Mouse (Mus musculus): ENCODE measurements around the gene Itpr1. TPM values are rescaled to one million over a fixed set of nuclear protein-coding genes. Genes with fewer than 3 reads are reported as not detected.

Itpr1 gene
- polyA plus RNA-seq, 1 experiment from 2014 or later = 11.9 TPM

GRCm38 (mm10) chr6:108247211-108247610 lies 34.3 kb downstream of the Itpr1 start:
- ATAC-seq (ENCODE audit: insufficient number of reproducible peaks, insufficient read depth, low FRiP score, low TSS enrichment) = no peak

DNA sequence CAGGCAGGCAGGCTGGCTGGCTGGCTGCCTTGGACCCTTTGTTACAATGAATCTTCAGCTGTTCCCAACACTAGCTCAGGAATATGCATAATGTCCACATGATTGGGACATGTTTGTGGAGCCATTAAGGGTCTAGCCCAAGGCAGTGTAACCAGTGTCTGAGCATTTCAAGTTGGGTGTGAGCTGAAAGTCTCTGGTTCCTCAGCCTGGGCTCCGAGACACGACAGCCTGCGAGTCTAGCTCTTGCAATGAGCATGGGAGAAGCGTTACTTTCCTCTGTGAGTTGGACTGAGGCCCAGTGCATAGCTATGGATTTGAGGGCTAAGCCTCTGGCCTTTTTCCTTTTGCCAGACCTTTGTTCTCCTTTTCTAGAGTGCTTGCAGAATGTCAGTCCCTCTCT lies 35.6 kb downstream of the Itpr1 start:
- no peak overlapping the region for H3K4me2 ChIP-seq (replicated peaks)
- H3K9me3 ChIP-seq = no peaks in the 10 kb centered on the region
- no peak overlapping the region for H3K9ac ChIP-seq
- no peaks in the 10 kb centered on the region for H3K36me3 ChIP-seq
- ATAC-seq (ENCODE audit: insufficient number of reproducible peaks, insufficient read depth, low FRiP score, low TSS enrichment) = 0 out of 2 replicates have a peak, but pooled peaks have one; percentile 36
- H3K27ac ChIP-seq = peak overlapping the region; percentile 85
- 34% methylated on average over 4 of the region's 4 CpGs for WGBS
- H3K4me1 ChIP-seq = peaks cover 35% of the 10 kb centered on the region
- no peaks in the 10 kb centered on the region for H3K27me3 ChIP-seq
- no peak overlapping the region for H3K4me3 ChIP-seq

More at GRCm38 (mm10) chr6:108247211-108247610, 34.3 kb downstream of the Itpr1 start:
- no peak overlapping the region for H3K4me3 ChIP-seq
- H3K9me3 ChIP-seq = no peaks in the 10 kb centered on the region
- peaks cover 35% of the 10 kb centered on the region for H3K4me1 ChIP-seq
- H3K27me3 ChIP-seq = no peaks in the 10 kb centered on the region
- 0 out of 2 replicates have a peak overlapping the region, but pooled peaks have one; percentile 19 for H3K27ac ChIP-seq
- H3K9ac ChIP-seq = no peak overlapping the region
- 71% methylated on average over 2 of the region's 3 CpGs for whole genome bisulfite sequencing
- no peak overlapping the region for H3K4me2 ChIP-seq (replicated peaks)
- H3K36me3 ChIP-seq = no peaks in the 10 kb centered on the region

DNA sequence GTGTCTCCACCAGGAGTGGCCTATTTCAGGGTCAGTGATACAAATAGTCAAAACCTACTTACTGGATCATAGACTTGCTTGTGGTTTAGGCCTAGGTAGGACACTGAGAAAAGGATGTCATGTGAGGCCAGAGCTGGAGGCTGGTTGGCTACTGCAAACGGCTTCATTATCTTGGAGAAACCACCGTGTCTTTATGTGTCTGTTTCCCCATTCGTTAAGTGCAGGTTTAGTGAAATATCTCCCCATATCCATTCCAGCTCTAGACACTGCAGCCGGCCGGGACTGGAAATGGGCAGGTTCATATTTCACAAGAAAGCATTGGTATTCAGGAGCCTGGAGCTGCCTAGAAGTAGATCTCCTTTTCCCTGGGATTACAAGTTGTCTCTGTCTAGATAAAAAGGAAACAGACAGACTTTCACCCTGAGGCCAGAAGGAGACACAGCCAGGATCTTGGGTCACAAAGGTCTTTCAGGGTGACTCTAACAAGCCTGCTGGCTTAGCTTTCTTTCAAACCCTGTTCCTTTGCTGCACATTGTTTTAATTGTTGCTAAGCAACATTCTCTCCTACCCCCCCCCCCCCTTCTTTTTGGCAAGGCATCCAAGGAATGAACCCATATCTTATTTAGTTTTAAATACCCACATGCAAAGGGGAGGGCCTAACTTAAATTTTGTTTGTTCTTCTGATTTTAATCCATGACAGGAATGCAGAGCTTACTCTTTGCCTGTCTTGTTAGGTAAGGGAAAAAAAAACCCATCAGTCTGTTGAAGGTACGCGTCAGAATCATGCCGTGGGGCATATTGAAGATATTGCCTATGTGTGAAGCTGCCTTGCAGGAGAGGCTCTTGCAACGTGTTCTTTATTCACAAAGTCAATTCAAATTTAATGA lies 36.4 kb downstream of the Itpr1 start:
- peak; percentile 86 for ATAC-seq (ENCODE audit: insufficient number of reproducible peaks, insufficient read depth, low FRiP score, low TSS enrichment)
- H3K36me3 ChIP-seq = no peaks in the 10 kb centered on the region
- WGBS = 9% methylated on average over 9 of the region's 9 CpGs
- H3K9me3 ChIP-seq = no peaks in the 10 kb centered on the region
- no peak overlapping the region for H3K9ac ChIP-seq
- H3K4me3 ChIP-seq = no peak overlapping the region
- peaks cover 38% of the 10 kb centered on the region for H3K4me1 ChIP-seq
- no peak overlapping the region for H3K4me2 ChIP-seq (replicated peaks)
- H3K27me3 ChIP-seq = no peaks in the 10 kb centered on the region
- H3K27ac ChIP-seq = peak overlapping the region; percentile 85

GRCm38 (mm10) chr6:108249918-108250225 lies 37.0 kb downstream of the Itpr1 start:
- Histone ChIP-seq H3K4me2 (replicated peaks) (no peak overlapping the region), H3K9ac (no peak overlapping the region), H3K4me1 (peaks cover 41% of the 10 kb centered on the region), H3K4me3 (no peak overlapping the region), H3K27ac (no peak overlapping the region), H3K27me3 (no peaks in the 10 kb centered on the region), H3K9me3 (no peaks in the 10 kb centered on the region), H3K36me3 (no peaks in the 10 kb centered on the region)
- WGBS = 49% methylated on average over 3 of the region's 3 CpGs
- ATAC-seq (ENCODE audit: insufficient number of reproducible peaks, insufficient read depth, low FRiP score, low TSS enrichment) = no peak

- H3K4me1 ChIP-seq = peaks cover 43% of the 10 kb centered on the region
- H3K27me3 ChIP-seq = no peaks in the 10 kb centered on the region
- no peaks in the 10 kb centered on the region for H3K36me3 ChIP-seq
- H3K27ac ChIP-seq = no peak overlapping the region
- no peaks in the 10 kb centered on the region for H3K9me3 ChIP-seq
- H3K4me3 ChIP-seq = no peak overlapping the region
- 87% methylated on average over 4 of the region's 4 CpGs for WGBS
- H3K9ac ChIP-seq = no peak overlapping the region
- ATAC-seq (ENCODE audit: insufficient number of reproducible peaks, insufficient read depth, low FRiP score, low TSS enrichment) = no peak
- no peak overlapping the region for H3K4me2 ChIP-seq (replicated peaks)
Measured at GRCm38 (mm10) chr6:108250416-108250815, 37.5 kb downstream of the Itpr1 start.

DNA sequence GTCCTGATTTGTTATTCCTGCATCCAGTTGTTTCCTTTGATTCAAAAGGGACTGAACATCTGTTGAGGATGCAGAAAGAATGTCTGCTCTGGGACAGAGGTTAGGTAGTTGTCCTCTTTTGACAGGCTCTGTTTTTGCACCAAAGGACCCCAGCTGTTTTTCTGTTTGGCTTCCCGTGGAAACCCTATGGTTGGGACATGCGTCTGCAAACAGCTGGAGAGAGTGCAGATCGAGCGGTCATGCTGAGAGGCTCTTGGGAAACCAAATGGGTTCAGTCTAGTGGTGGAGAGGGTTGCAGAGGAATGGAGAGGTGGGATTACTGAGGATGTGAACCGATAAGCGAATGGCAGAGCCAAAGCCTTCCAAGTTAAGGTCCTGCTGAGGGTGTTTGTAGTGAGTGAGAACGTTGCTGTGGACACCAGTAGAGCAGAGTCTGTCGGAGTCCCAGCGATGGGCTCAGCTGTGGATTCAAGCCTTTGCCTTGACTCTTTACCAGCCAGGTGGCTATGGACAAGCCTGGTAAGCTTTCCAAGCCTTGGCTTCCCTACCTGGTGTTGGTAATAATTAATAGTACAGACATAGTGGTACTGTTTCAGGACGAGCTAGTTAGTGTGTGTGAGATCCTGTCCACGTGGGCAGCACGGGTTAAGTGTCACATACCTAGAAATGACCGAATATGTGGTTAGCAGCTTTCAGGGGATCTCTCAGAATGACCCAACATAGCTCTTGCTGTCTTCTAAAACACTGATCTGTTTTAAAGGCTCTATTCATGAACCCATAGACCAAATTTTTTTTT lies 39.9 kb downstream of the Itpr1 start:
- Histone ChIP-seq H3K36me3 (no peaks in the 10 kb centered on the region), H3K9me3 (no peaks in the 10 kb centered on the region), H3K27me3 (no peaks in the 10 kb centered on the region), H3K27ac (no peak overlapping the region), H3K4me1 (peaks cover 34% of the 10 kb centered on the region), H3K4me3 (no peak overlapping the region), H3K4me2 (replicated peaks) (no peak overlapping the region), H3K9ac (no peak overlapping the region)
- ATAC-seq (ENCODE audit: insufficient number of reproducible peaks, insufficient read depth, low FRiP score, low TSS enrichment) = no peak
- WGBS = 78% methylated on average over 13 of the region's 13 CpGs

DNA sequence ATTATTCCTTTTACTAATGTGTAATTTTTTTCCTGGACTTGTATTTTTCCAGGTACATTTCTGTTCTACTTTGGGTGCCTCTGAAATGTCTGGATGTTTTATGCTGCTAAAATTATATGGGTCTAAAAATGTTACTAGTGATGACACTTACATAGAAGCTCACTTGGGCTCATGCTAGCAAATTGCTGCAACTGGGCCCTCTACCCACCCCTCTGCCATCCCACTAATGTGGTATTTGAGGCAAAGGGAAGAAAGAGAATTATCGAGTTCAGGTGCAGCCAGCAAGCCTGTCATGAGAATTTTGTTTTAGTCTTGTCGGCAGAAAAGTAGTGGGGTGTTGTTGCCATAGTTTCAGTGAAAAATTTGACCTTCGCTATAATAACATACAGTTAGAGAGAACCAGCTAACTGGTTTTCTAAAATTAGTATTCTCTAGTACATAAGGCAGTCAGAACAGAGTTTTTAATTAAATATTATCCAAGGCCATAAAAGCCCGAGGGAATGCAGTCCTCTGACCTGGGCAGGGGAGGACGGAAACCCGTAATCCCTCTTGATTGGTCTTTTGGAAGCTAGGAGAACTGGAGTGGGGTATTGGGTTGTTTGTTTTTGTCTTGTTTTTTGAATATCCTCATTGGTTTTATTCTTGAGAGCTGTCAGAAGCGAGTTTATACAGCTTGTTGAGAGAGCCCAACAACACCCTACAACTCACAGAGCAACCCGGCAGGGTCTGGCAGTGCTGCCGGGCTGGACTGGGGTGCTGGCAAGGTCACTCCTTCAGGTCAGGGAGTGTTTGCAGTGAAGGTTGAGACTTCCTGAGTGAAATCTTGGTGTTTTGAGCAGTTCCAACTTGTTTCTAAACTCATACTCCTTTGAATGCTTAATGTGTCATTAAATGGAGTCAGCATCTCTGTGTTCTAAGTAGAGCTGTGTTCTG lies 41.5 kb downstream of the Itpr1 start:
- Histone ChIP-seq H3K9me3 (no peaks in the 10 kb centered on the region), H3K4me3 (no peak overlapping the region), H3K9ac (no peak overlapping the region), H3K27me3 (no peaks in the 10 kb centered on the region), H3K36me3 (no peaks in the 10 kb centered on the region), H3K4me1 (peaks cover 18% of the 10 kb centered on the region), H3K27ac (no peak overlapping the region), H3K4me2 (replicated peaks) (no peak overlapping the region)
- no peak for ATAC-seq (ENCODE audit: insufficient number of reproducible peaks, insufficient read depth, low FRiP score, low TSS enrichment)
- 54% methylated on average over 9 of the region's 9 CpGs for WGBS

- Histone ChIP-seq H3K4me2 (replicated peaks) (no peak overlapping the region), H3K27me3 (no peaks in the 10 kb centered on the region), H3K4me3 (no peak overlapping the region), H3K9me3 (no peaks in the 10 kb centered on the region), H3K36me3 (no peaks in the 10 kb centered on the region), H3K27ac (no peak overlapping the region), H3K9ac (no peak overlapping the region), H3K4me1 (peaks cover 15% of the 10 kb centered on the region)
- no peak for ATAC-seq (ENCODE audit: insufficient number of reproducible peaks, insufficient read depth, low FRiP score, low TSS enrichment)
- WGBS = 57% methylated on average over 4 of the region's 4 CpGs
Measured at GRCm38 (mm10) chr6:108255880-108256279, 43.0 kb downstream of the Itpr1 start.

DNA sequence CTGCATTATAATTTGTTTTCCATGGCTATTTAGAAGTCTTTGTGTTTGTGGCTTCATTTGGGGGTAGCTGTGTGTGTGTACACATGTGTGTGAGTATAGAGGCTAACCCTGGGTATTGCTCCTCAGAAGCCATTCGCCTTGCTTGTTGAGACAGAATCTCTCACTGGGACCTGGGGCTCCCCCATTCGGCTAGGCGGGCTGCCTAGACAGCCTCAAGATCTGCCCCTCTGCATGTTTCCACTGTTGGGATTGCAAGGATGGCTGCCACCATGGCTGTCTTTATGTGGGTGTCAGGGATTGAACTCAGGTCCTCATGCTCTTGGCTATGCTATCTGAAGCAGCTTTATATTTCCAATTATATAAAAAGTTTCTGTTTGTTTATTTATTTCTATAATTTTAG lies 44.3 kb downstream of the Itpr1 start:
- no peak overlapping the region for H3K4me2 ChIP-seq (replicated peaks)
- WGBS = 81% methylated on average over 3 of the region's 3 CpGs
- no peaks in the 10 kb centered on the region for H3K27me3 ChIP-seq
- no peak overlapping the region for H3K27ac ChIP-seq
- H3K9ac ChIP-seq = no peak overlapping the region
- no peaks in the 10 kb centered on the region for H3K9me3 ChIP-seq
- H3K36me3 ChIP-seq = no peaks in the 10 kb centered on the region
- no peak for ATAC-seq (ENCODE audit: insufficient number of reproducible peaks, insufficient read depth, low FRiP score, low TSS enrichment)
- H3K4me3 ChIP-seq = no peak overlapping the region
- peaks cover 15% of the 10 kb centered on the region for H3K4me1 ChIP-seq

DNA sequence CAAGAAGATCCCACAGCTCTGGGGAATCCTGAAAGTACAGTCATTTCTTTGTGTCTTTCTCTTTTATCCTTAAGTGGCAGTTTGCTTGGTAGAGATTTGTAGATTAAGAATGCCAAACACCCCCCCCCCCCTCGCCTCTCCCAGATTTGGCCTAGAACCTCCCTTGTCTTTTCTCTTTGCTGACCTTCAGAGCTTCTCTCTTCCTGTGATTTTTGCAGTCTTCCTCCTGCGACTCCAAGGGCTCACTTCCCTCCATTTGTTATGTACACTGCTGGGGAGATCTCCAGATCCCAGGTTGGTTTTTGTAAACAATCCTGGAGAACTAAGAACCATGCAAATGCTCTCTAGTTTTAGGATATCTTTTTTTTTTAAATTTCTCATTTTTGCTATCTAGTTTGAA lies 45.7 kb downstream of the Itpr1 start:
- WGBS = 23% methylated on average over 2 of the region's 2 CpGs
- Histone ChIP-seq H3K9ac (no peak overlapping the region), H3K27ac (no peak overlapping the region), H3K9me3 (no peaks in the 10 kb centered on the region), H3K4me2 (replicated peaks) (no peak overlapping the region), H3K4me3 (no peak overlapping the region), H3K36me3 (no peaks in the 10 kb centered on the region), H3K4me1 (peaks cover 15% of the 10 kb centered on the region), H3K27me3 (no peaks in the 10 kb centered on the region)
- ATAC-seq (ENCODE audit: insufficient number of reproducible peaks, insufficient read depth, low FRiP score, low TSS enrichment) = no peak

GRCm38 (mm10) chr6:108259671-108260070 lies 46.8 kb downstream of the Itpr1 start:
- Histone ChIP-seq H3K4me2 (replicated peaks) (no peak overlapping the region), H3K4me3 (no peak overlapping the region), H3K9me3 (no peaks in the 10 kb centered on the region), H3K36me3 (no peaks in the 10 kb centered on the region), H3K27ac (no peak overlapping the region), H3K9ac (no peak overlapping the region), H3K27me3 (no peaks in the 10 kb centered on the region), H3K4me1 (peaks cover 10% of the 10 kb centered on the region)
- WGBS = 44% methylated on average over 2 of the region's 2 CpGs
- ATAC-seq (ENCODE audit: insufficient number of reproducible peaks, insufficient read depth, low FRiP score, low TSS enrichment) = no peak
